Mouse (Mus musculus) heart, adult 2 months (tissue): Measurements from ENCODE around the gene Pgghg.

Experiments
- CTCF ChIP-seq: fragments of 200-600 bp; IDR thresholded peaks from 2 replicates; pipeline ENCODE4 v1.8.1; 2022; ENCODE audit warnings: antibody characterized with exemption, mild to moderate bottlenecking, moderate library complexity
- EP300 ChIP-seq: fragments of 200-500 bp; IDR thresholded peaks from 2 replicates; pipeline ENCODE4 v1.6.1; 2011; ENCODE audit warnings: low read depth, low read length, control low read depth; ENCODE audit not compliant: insufficient read depth
- POLR2A ChIP-seq: fragments of 200-500 bp; IDR thresholded peaks from 2 replicates; pipeline ENCODE4 v1.6.1; 2011; ENCODE audit warnings: mild to moderate bottlenecking, low read depth, low read length, control low read depth; ENCODE audit not compliant: insufficient read depth

DNA sequence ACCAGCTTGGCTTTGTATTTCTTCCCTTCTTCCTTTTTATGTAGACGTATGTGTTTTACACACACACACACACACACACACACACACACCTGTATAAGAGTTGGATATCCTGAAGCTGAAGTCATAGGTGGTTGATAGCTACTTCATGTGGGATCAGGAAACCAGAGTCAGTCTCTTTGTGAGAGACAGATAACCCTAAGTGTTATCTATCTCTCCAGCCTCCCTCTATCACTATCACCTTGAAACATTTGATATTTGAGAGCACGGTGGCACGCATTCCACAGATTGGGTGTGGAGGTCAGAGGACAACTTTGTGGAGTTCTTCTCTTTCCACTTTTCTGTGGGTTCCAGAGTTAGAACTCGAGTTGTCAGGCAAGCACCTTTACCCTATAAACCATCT lies 21.3 kb upstream of the Pgghg start:
- TF ChIP-seq POLR2A (no peak), CTCF (no peak), EP300 (no peak)
